Mouse (Mus musculus) right cerebral cortex, postnatal 4 days (tissue): Measurements from ENCODE around the gene Slc35e3.
"Not testable (repeated sequence)": the region's sequence is repeated elsewhere in the genome, so short reads cannot be mapped to it uniquely, and the experiment has no call there.

Experiments used
- DNase-seq: peaks from one replicate; pipeline ENCODE4 v3.0.0-alpha.2; 2022

Slc35e3 gene

DNA sequence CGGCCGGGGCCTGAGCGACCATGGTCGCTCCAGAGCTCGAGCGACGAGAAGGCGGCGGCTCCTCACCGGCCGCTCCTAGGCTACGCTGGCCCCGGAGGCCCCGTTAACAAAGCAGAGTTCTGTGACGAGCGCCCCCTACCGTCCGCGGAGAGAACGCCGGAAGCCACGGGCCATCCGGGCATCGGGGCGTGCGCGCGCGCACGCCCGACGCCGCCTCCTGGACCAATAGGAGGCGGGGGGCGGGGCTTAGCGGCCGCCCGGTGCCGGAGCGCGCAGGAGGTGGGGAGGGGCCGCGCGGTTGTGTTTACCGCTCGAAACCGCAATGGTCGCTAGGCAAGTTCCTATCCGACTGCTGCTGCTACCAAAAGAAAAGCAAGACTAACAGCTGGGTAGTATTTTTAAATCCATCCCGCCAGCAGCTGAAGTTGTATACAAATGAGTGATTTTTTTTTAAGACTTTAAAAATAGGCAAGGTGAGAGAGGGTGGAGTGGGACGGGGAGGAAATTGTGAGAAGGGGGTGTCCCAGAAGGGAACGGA lies 35.5 kb downstream of the Slc35e3 start, which contains the start of gene Mdm2:
TSS of gene Mdm2 (minus strand) at position 155 of the 538 bp plus-strand sequence.
- peak; percentile 100 for DNase-seq

DNA sequence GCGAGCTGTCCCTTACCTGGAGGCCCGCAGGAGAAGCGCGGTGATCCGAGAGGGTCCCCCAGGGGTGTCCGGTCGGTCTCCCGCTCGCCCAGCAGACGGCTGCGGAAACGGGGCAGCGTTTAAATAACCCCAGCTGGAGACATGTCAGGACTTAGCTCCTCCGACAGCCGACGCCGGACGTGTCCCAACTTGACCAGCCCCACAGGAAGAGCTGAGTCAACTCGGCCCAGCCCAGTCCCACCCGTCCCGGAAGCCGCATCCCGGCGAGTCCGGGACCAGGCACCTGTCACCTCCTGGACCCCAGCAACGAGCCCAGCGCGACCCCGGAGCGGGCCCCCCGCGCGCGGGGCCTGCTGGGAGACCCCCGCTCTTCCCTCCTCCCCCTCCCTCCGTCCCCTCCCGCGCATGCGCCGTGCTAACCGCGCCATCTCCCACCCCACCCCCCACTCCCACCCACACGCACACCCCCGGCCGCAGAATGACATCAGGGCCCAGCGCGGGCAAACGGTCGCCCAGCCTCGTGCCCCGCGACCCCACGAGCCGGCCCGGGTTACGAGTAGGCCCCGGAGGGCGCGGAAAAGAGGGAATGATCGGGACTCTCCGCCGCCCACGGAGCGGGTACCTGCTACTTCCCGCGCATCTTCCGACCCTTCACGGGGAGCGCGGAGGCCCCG lies 36.1 kb downstream of the Slc35e3 start:
- DNase-seq, result peak; percentile 90

DNA sequence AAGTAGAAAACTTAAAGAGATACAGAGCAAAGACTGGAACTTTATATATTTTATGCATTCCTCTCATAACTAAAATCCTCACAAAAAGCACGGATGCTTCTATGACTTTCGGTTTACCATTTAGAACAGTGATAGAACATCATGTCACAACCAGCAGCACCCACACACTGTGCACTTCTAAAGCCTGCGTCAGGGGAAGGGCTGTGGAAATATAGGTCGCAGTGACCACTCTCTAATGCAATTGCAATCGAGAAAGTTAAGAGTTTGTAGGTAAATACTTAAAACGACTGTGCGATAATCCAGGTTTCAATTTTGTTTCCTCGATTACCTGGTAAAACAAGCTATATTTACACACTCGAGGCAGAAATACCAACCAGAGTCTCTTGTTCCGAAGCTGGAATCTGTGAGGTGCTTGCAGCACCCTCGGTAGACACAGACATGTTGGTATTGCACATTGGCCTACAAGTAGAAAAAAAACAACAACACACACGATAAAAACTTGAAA lies 36.8 kb downstream of the Slc35e3 start:
- DNase-seq, result no peak

DNA sequence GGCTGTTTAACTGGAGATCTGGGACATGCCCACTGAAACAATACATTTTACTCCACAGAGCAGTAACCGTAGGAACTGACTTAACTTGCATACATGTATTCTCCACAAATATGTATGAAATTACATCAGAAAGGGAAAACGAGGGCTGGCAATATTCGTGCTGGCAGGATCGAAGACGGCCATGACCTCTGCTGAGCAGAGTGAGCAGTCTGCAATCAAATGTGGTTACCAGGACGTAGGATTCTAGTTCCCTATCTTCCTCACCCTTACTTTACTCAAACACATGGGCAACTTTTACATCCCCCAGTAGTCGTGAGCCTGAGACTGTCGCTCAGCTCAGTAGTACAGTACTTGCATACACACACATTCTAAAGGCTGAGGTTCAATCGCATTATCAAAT lies 37.3 kb downstream of the Slc35e3 start:
- DNase-seq, result no peak

DNA sequence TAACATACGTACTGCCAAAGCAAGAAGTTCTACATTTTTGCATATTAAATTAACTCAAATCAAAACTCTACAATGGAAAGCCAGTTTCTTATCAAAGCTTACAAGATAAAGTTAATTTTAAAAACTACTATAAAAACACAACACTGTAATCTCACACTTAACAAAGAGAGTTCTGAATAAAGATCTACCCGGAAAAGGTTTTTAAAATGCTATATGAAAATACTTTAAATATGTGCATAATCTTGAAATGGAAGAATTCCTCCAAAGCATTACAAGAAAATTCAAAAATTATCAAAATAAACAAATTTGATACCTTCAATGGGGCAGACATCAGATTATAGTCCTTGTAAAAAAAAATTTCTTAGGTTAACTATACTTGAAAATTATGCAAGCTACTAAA lies 37.8 kb downstream of the Slc35e3 start:
- no peak for DNase-seq

DNA sequence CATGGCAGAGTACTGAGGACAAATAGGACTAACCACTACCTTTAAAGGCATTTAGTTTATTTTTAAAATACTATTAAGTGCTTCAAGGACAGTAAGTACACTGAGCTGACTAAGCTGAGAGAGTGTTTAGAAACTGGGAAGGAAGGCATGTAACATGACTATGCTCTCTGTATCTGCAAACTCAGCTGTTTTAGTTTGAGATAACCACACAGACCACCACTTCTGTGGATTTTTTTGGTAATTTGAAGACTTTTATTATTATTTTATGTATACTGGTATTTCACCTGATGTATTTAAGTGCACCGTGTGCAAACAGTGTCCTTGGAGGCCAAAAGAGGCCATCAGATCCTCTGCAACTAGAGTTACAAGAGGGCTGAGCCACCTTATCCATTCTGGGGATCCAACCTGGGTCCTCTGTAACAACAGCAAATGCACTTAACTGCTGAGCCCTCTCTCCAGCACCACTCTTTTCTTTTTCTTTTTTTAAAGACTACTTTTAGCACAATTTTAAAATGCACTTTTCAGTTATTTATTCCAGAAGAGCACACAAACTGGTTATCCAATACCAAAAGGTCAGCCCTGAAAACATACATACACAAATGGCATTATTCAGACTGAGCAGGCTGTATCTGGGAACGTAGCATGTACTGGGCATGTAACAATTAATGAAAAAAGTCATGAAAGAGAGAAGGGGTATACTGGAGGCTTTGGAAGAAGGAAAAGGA lies 38.9 kb downstream of the Slc35e3 start:
- DNase-seq, result no peak

DNA sequence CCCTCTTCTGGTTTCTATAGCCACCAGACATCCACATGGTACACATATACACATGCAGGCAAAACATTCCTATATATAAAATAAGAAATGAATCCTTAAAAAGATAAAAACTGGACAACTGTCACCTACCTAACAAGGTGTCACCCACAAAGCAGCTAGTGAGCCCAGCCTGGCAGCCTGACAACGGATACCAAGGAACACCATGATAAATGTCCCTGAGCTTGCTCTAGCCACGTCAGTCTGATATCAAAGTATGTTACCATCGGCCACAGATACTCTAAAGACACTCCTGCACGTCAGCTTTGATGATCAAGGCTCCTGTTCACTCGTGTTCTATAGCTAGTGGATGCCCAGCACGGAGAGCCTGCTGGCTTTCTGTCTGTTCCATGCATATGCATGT lies 39.7 kb downstream of the Slc35e3 start:
- no peak for DNase-seq

DNA sequence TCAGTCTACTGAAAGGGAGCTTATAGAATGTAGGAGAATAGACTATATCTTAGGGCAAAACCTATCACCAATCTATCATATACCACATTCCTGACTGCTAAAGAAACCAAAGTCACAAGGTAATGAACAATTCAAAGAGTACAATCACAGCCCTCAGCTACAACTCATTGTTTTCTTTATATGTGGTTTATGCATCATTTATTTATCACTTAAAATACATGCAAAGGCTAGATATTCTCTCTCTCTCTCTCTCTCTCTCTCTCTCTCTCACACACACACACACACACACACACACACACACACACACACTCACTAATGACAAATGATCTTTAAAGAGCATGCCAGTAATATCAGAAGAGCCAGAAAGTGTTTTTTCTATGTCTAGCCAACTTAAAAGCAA lies 40.4 kb downstream of the Slc35e3 start:
- DNase-seq, result no peak

DNA sequence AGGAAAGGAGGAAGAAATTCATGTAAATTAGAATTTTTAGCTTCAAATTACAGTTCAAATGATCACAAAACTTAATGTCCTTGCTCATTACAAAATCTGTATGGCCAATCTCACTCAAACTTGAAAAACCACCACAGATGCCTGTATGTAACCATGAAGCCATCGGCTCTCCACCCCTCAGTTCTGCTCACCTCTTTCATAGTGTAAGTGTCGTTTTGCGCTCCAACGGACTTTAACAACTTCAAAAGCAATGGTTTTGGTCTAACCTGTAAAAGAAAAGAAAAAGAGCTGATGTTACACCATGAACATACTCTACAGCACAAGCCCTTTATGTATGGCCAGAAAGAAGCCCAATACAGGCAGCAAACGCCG lies 41.2 kb downstream of the Slc35e3 start:
- no peak for DNase-seq

DNA sequence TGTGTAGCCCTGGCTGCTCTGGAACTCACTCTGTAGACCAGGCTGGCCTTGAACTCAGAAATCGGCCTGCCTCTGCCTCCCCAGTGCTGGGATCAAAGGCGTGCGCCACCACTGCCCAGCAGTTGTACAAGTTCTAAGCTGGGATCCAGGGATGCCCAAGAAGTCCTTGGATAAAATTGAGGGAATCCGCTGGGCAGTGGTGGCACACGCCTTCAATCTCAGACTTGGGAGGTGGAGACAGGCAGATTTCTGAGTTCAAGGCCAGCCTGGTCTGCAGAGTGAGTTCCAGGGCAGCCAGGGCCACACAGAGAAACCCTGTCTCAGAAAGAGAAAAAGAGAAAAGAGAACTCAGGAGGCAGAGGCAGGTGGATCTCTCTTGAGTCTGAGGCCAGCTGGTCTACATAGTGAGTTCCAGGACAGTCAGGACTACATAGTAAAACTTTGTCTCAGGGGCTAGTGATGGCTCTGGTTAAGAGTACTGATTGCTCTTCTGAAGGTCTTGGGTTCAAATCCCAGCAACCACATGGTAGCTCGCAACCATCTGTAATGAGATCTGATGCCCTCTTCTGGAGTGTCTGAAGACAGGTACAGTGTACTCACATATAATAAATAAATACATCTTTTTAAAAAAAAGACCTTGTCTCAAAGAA lies 41.7 kb downstream of the Slc35e3 start:
- DNase-seq, result not testable (repeated sequence)

DNA sequence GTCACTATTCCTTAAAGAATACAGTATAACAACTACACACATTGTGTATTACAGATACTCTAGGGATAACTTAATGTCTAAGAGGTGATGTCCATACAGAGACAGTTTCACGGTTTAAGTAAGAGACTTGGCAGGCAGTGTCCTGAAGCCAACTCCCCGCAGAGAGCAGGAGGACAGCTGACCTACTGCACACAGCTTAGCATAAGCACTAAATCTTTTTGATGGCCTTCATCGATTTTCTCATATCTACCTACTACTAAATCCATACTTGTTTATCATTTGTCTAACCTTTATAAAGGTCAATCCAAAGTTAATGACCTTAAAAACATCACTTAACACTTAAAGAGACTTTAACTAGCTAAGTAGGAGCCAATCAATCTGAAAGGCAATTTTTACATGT lies 42.7 kb downstream of the Slc35e3 start:
- DNase-seq, result no peak

DNA sequence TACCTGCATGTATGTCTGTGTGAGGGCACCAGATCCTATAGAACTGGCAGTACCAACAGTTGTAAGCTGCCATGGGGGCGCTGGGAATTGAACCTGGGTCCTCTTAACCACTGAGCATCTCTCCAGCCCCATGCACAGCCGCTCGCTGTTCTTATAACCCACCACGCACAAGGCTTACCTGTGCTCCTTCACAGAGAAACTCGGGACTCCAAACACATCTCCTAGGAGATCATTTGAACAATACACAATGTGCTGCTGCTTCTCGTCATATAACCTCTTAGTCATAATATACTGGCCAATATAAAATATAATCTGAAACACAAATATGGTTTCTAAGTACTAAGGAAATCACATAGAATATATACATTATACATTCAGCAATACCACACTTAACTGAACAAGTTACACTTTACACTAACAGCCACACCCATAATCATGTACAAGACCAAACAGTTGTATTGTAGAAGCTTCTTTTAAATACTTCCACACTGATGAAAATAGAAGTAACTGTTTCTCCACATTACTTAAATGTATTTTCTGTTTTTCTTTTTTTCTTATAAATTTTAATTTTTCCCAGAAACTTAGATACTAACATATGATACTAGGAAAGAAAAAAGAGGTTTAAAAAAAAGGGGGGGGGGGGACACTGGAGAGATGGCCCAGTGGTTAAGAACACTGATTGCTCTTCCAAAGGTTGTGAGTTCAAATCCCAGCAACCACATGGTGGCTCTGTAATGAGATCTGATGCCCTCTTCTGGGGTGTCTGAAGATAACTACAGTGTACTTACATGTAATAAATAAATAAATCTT lies 43.9 kb downstream of the Slc35e3 start:
- no peak for DNase-seq

DNA sequence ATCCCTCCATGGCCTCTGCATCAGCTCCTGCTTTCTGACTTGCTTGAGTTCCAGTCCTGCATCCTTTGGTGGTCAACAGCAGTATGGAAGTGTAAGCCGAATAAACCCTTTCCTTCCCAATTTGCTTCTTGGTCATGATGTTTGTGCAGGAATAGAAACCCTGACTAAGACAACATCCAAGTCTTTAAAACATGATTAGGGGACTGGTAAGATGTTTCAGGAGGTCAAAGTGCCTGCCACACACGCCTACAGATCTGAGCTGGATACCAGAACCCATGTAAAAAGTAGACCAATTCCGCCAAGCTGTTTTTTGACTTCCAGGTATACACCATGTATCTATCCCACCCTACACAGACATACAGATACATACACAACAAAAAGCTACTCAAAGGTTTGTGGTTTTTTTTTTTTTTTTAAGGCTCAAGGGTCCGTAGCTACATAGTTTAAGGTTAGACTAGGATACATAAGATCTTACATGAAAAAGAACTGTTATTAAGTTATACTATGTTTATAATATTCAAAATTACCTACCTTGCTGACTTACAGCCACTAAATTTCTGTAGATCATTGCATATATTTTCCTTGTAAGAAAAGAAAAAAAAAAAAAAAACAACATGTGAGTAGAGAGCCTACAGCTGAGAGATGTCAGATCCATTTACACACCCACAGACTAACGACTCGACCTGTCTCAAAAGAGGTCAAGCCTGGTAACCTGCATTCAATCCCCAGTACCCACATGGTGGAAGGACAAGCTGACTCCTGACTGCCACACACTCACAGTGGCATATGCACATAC lies 44.9 kb downstream of the Slc35e3 start:
- no peak for DNase-seq

DNA sequence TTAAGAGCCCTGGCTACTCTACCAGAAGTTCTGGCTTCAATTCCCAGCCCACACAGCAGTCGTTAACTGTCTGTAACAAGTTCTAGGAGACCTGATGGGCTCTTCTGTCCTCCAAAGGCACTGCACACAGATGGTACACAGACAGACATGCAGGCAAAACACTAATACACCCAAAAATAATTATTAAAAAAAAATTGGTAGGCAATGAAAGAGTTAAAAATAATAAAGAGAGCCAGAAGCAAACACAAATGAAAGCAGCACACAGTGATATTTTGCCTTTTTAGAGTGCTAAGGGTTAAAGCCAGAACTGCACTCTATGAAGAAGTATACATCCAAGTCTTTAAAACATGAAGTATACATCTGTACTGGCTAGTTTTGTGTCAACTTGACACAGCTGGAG lies 45.7 kb downstream of the Slc35e3 start:
- no peak for DNase-seq

DNA sequence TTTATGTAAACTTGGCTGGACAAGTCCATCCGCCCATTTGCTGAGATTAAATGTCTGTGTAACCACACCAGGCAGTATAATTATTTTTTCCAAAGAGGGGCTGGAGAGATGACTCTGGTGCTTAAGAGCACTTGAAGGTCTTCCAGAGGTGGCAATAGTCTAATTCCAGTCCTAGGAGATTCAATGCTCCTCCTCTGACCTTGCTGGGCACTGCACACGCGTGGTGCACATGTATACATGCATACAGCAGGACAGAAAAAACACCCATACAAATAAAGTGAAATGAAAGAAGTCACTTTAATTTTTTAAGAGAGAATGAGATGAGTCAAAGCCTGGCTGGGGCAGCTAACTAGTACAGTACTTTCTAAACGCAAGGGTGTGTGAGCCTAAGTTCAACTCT lies 46.3 kb downstream of the Slc35e3 start:
- DNase-seq, result no peak

DNA sequence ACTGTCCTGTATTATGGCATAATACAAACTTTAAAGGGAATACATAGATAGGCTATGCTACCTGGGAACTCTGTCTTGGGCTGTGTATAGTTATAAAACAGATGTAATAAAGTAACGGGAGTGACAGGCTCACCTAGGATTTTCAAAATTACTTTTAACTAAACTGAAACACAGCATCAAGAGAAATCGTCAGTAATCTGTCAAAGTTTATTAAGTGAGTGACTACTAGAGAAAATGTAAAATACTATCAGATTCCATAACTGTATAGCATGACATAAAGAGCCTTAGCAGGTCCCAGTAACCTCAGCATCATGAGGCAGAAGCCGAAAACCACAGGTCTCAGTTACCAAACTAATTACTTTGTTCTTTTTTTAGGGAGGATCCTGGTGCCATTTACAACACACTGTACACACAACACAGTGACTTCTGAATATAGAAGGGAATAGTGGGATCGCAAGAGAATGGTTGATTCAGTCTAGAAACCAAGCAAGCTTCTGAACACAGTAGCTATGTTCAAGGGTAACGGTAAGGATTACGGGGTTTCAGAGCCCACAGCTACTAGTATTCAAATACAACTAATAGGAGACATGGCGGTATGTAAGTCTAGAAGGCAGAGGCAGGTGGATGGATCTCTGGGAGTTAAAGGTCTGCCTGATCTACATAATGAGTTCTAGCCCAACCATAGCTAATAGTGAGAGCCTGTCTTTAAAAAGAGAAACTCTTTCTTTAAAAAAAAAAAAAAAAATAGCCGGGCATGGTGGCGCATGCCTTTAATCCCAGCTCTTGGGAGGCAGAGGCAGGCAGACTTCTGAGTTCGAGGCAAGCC lies 47.6 kb downstream of the Slc35e3 start:
- DNase-seq, result no peak

DNA sequence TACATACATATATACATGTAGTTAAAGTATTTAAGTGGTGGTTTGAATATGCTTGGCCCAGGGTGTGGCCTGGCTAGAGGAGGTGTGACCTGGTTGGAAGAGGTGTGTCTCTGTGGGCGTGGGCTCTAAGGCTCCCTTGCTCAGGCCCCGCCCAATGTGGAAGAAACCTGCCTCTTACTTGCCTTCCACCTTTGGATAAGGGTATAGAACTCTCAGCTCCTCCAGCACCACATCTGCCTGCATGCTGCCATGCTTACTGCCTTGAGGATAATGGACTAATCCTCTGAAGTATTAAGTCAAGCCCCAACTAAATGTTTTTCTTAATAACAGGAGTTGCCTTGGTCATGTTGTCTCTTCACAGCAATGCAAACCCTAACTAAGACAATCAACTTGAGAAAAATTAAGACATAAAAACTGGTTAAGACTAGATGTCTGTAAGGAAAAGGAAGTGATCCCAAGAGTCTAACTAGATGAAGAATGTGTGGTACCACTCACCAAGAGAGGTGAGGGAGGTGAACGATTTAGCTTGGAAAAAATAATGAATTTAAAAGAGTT lies 48.5 kb downstream of the Slc35e3 start:
- DNase-seq, result no peak

DNA sequence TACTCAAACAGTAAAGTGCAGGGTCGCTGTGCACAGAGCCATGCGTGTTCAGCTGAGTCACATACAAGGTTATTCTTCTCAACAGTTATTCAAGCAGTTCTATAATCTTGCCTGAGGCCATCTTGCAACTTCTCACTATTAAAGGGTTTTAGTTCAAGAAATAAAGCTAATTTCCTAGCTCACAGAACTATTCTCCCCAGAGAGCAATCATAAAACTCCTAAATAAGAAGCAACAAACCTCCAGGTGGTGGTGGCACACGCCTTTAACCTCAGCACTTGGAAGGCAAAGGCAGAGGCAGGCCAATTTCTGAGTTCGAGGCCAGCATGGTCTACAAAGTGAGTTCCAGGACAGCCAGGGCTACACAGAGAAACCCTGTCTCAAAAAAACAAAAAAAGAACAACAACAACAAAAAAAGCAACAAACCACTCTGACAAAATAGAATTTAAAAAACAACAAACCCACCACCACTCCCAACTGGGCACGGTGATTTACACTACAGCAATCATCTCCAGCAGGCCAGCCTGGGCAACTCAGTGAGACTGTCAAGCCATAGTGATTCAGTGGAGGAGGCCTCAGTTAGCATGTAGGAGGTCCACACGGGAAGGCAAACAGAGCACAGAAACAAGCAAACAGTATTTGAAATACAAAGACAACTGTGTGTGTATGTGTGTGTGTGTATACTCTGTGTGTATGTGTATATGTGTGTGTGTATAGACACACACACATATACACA lies 49.2 kb downstream of the Slc35e3 start:
- DNase-seq, result no peak

DNA sequence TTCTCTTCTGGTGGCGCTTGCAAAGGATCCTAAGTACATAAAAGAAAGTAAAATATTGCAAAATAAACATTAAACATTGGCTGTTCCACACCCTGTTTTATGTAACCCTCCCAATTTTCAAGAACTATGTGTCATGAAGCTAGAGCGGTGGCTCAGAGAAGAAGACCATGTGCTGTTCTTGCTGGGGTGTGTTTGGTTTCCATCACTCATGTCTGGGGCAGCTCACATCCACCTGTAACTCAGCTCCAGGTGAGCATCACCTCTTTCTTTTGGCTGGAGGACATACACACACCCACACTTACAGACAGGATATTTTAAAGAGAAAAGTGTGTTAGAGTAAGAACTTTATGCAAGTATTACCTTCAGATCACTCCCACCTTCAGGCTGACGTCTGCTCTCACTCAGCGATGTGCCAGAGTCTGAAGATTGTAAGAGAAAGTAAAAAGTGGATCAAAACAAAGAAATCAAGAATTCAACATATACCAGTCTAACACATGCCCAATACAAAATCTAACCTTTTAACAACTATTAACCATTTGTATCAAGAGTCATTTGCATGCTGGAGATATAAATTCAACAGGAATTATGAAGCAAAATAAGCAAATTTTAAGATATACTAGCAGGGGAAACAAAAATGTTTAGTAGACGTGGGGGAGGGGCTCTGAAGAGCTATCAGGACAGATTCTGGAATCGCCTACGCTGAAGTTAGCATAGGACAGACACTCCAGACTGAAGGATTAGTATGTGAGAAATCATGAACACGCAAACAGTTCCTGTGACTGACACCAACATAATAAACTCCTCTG lies 49.9 kb downstream of the Slc35e3 start:
- no peak for DNase-seq
